Mouse (Mus musculus) kidney, adult 2 months (tissue): ENCODE measurements around the gene Hnrnpa2b1. TPM values are rescaled to one million over a fixed set of nuclear protein-coding genes. Genes with fewer than 3 reads are reported as not detected.
A peak's percentile ranks its signal among the peaks of the same experiment; 100 is the strongest.

ENCODE experiments used
- DNase-seq: peaks from one replicate; pipeline ENCODE4 v3.0.0; 2021
- H3K27ac ChIP-seq: fragments of 200-500 bp; 2 replicates; pipeline ENCODE4 v1.5.1; 2012; ENCODE audit warnings: low read depth, low read length, control low read depth, inconsistent platforms; ENCODE audit not compliant: insufficient read depth
- H3K27me3 ChIP-seq: fragments of 200-500 bp; replicated peaks from 2 replicates; pipeline ENCODE4 v1.6.1; 2012; ENCODE audit warnings: mild to moderate bottlenecking, moderate library complexity, low read length, inconsistent platforms; ENCODE audit not compliant: control insufficient read depth, insufficient read depth
- H3K36me3 ChIP-seq: fragments of 200-500 bp; 2 replicates; pipeline ENCODE4 v1.6.1; 2012; ENCODE audit warnings: mild to moderate bottlenecking, moderate library complexity, low read length, inconsistent platforms; ENCODE audit not compliant: control insufficient read depth, insufficient read depth
- H3K4me1 ChIP-seq: fragments of 200-500 bp; 2 replicates; pipeline ENCODE4 v1.6.1; 2011; ENCODE audit warnings: low read length; ENCODE audit not compliant: control insufficient read depth, insufficient read depth
- H3K4me3 ChIP-seq: fragments of 200-500 bp; 2 replicates; pipeline ENCODE4 v1.5.1; 2011; ENCODE audit warnings: mild to moderate bottlenecking, low read depth, low read length, control low read depth; ENCODE audit not compliant: insufficient read depth
- CTCF ChIP-seq: fragments of 200-500 bp; conservative IDR thresholded peaks from 2 replicates; pipeline ENCODE4 v1.5.1; 2011; ENCODE audit warnings: low read depth, mild to moderate bottlenecking, control low read depth, low read length, moderate library complexity, mixed read lengths; ENCODE audit not compliant: insufficient read depth, insufficient read length
- POLR2A ChIP-seq: fragments of 200-500 bp; IDR thresholded peaks from one replicate; pipeline ENCODE4 v1.6.1; 2011; ENCODE audit warnings: low read depth, low read length, control low read depth
- WGBS: fragments of 180-500 bp; shearing (Covaris S2); methylation state at CpG from one replicate; pipeline ENCODE4 v1.1.7; 2018; 5-methylcytosine and 5-hydroxymethylcytosine counted together
- polyA plus RNA-seq: library from polyadenylated mRNA; depleted of rRNA; stranded (reverse); fragments of >200 nt; gene quantifications from 2 replicates; pipeline ENCODE4 v1.2.3, GENCODE M21; 2012; rRNA removed

Gene Hnrnpa2b1
- polyA plus RNA-seq, 1 experiment: 105 TPM

DNA sequence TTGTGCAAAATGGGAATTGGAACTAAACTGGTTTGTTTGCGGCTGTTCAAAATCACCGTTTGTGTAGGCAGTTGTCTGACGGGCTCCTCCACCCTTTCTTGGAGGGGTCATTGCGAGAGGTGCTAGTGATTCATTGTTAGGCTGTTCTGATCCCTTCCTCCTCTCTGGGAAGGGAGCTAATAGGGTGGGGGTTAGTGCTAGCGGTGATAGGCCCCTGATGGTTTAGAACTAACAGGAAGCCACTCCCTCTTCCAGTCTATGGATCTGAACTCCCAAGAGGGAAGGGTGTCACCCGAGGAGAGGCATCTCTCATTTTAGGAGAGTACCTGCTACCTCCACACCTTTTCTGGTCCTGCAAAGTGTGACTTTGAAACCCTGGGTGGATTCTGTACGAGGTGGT, 35.4 kb downstream of the Hnrnpa2b1 start:
- peaks cover 7% of the 10 kb centered on the region for H3K27me3 ChIP-seq
- no peak overlapping the region for H3K4me3 ChIP-seq
- DNase-seq: no peak
- 51% methylated on average over 7 of the region's 7 CpGs for WGBS
- no peaks in the 10 kb centered on the region for H3K4me1 ChIP-seq
- H3K36me3 ChIP-seq: no peaks in the 10 kb centered on the region
- TF ChIP-seq CTCF (no peak), POLR2A (no peak)
- no peak overlapping the region for H3K27ac ChIP-seq

- no peaks in the 10 kb centered on the region for H3K4me1 ChIP-seq
- 2% methylated on average over 74 of the region's 74 CpGs for WGBS
- peaks cover 7% of the 10 kb centered on the region for H3K27me3 ChIP-seq
- no peak within 1 kb of the TSS for H3K27ac ChIP-seq
- TF ChIP-seq POLR2A: no peak
- peak; percentile 31 for DNase-seq
- H3K36me3 ChIP-seq: no peaks in the 10 kb centered on the region
- H3K4me3 ChIP-seq: peak within 1 kb of the TSS; percentile 54
Observed at GRCm38 (mm10) chr6:51432535-51433397, 36.9 kb downstream of the Hnrnpa2b1 start, which contains the start of gene Nfe2l3. Nfe2l3 (plus strand) TSS chr6:51432670.

DNA sequence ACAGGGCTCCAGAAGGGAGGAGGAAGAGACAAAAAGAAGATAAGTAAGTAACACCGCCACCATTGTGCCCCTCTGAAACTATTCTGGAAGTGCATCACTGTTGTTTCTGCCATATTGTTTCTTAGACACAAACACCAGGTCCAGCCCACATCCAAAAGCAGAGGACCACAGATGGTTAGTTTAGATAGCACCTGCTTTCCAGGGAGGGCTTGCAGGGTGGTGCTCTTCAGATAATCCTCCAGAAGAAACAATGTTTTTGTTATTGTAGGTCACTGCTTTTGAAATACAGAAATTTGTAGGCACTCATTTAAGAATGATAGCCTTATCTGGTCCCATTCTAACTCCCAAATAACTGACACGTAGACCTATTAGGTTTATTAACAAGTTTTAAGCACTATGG, 45.2 kb downstream of the Hnrnpa2b1 start:
- H3K27me3 ChIP-seq: no peaks in the 10 kb centered on the region
- WGBS: 99% methylated on average over 2 of the region's 2 CpGs
- no peaks in the 10 kb centered on the region for H3K36me3 ChIP-seq
- DNase-seq: no peak
- TF ChIP-seq CTCF (no peak), POLR2A (no peak)
- no peak overlapping the region for H3K27ac ChIP-seq
- H3K4me3 ChIP-seq: no peak overlapping the region
- H3K4me1 ChIP-seq: no peaks in the 10 kb centered on the region

DNA sequence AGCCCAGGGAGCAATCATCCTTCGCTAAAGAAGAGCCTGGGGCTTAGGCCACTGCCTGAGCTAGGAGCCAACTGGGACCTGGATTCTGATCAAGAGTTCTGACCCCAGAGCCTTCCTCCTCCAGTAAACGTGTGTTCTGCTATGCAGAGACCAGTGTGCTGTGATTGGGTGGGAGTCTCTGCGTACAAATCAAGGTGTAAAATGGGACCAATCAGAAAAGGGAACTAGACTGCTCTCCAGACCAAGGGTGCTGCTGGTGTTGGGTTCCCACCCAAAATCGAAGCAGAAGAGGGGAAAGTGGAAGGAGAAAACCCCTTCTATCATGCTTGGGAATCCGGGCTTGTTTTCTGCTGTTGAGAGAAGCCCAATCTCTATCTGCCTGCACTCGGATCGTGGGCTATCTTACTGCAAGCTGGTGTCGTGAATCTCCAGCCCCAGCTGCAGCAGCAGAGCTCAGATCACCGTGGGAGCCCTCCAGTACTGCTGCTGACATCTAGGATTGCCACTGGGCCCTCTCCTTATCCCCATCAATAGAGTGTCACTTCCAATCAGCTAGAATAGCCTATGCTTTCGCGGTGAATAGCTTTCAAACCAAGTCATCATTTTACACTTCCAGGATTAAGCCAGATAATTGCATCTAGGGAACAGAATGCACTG, 46.1 kb downstream of the Hnrnpa2b1 start:
- H3K27me3 ChIP-seq: no peaks in the 10 kb centered on the region
- WGBS: 65% methylated on average over 11 of the region's 11 CpGs
- TF ChIP-seq POLR2A (no peak), CTCF (no peak)
- no peaks in the 10 kb centered on the region for H3K4me1 ChIP-seq
- H3K27ac ChIP-seq: no peak overlapping the region
- no peaks in the 10 kb centered on the region for H3K36me3 ChIP-seq
- no peak for DNase-seq
- no peak overlapping the region for H3K4me3 ChIP-seq

- no peak for DNase-seq
- Histone ChIP-seq H3K27ac (no peak overlapping the region), H3K4me3 (no peak overlapping the region)
Observed at GRCm38 (mm10) chr6:51417306-51417936, 52.3 kb downstream of the Hnrnpa2b1 start.

GRCm38 (mm10) chr6:51416433-51416832, 53.3 kb downstream of the Hnrnpa2b1 start:
- no peaks in the 10 kb centered on the region for H3K27me3 ChIP-seq
- no peaks in the 10 kb centered on the region for H3K4me1 ChIP-seq
- no peak for TF ChIP-seq CTCF
- no peak for TF ChIP-seq POLR2A
- H3K36me3 ChIP-seq: no peaks in the 10 kb centered on the region
- 71% methylated on average over 1 of the region's 1 CpGs for WGBS
- H3K4me3 ChIP-seq: no peak overlapping the region
- H3K27ac ChIP-seq: no peak overlapping the region
- no peak for DNase-seq

More at GRCm38 (mm10) chr6:51417306-51417936, 52.3 kb downstream of the Hnrnpa2b1 start:
- TF ChIP-seq POLR2A: no peak
- no peak for TF ChIP-seq CTCF
- H3K4me1 ChIP-seq: no peaks in the 10 kb centered on the region
- no peaks in the 10 kb centered on the region for H3K27me3 ChIP-seq
- 92% methylated on average over 4 of the region's 4 CpGs for WGBS
- no peaks in the 10 kb centered on the region for H3K36me3 ChIP-seq

Other genes starting within 250 kb of the Hnrnpa2b1 start
- 0.75 and 1.3 TPM in 2 replicates for gene Nfe2l3, start 37.2 kb downstream of the Hnrnpa2b1 start, polyA plus RNA-seq
- gene Cbx3, start 466 bp upstream of the Hnrnpa2b1 start, polyA plus RNA-seq: 5.7 and 11.0 TPM in 2 replicates
- 2.5 and 4.1 TPM in 2 replicates for gene Snx10, start 54.0 kb upstream of the Hnrnpa2b1 start, polyA plus RNA-seq